Mouse (Mus musculus) midbrain, embryonic 14.5 days (tissue): ENCODE data around the gene Tmem53. TPM values are rescaled to one million over a fixed set of nuclear protein-coding genes. Genes with fewer than 3 reads are reported as not detected.

Source experiments
- ATAC-seq: fragments of 200-750 bp; cut with Nextera tagmentation; 2 replicates; pipeline ENCODE4 v1.8.0; 2017; ENCODE audit warnings: moderate number of reproducible peaks, moderate library complexity; ENCODE audit not compliant: low FRiP score, low TSS enrichment
- DNase-seq: peaks from one replicate; pipeline ENCODE4 v3.0.0-alpha.2; 2015
- H3K27ac ChIP-seq: fragments of 300-500 bp; sonication (generic); replicated peaks from 2 replicates; pipeline ENCODE4 v1.5.1; 2014; ENCODE audit warnings: mild to moderate bottlenecking, low read depth, low read length, moderate library complexity
- H3K27me3 ChIP-seq: fragments of 300-500 bp; sonication (generic); 2 replicates; pipeline ENCODE4 v1.6.1; 2014; ENCODE audit warnings: low read length, control low read depth, mixed read lengths; ENCODE audit not compliant: control insufficient read depth, insufficient read depth
- H3K36me3 ChIP-seq: fragments of 300-500 bp; sonication (generic); 2 replicates; pipeline ENCODE4 v1.6.1; 2014; ENCODE audit warnings: low read length, control low read depth; ENCODE audit not compliant: control insufficient read depth, insufficient read depth
- H3K4me1 ChIP-seq: fragments of 300-500 bp; sonication (generic); 2 replicates; pipeline ENCODE4 v1.6.1; 2014; ENCODE audit warnings: mild to moderate bottlenecking, antibody characterized with exemption, low read length, control low read depth; ENCODE audit not compliant: control insufficient read depth, insufficient read depth
- H3K4me2 ChIP-seq: fragments of 300-500 bp; sonication (generic); 2 replicates; pipeline ENCODE4 v1.6.1; 2014; ENCODE audit warnings: mild to moderate bottlenecking, low read length, moderate library complexity
- H3K4me3 ChIP-seq: fragments of 300-500 bp; sonication (generic); replicated peaks from 2 replicates; pipeline ENCODE4 v1.5.1; 2014; ENCODE audit warnings: low read depth, low read length
- H3K9ac ChIP-seq: fragments of 300-500 bp; sonication (generic); replicated peaks from 2 replicates; pipeline ENCODE4 v1.6.1; 2014; ENCODE audit warnings: mild to moderate bottlenecking, low read length, moderate library complexity
- H3K9me3 ChIP-seq: fragments of 300-500 bp; sonication (generic); 2 replicates; pipeline ENCODE4 v1.6.1; 2016; ENCODE audit warnings: low read length, control low read depth, mixed read lengths; ENCODE audit not compliant: control insufficient read depth
- WGBS: fragments of 180-500 bp; shearing (Covaris S2); extraction: QIAGEN DNeasy Blood & Tissue Kit; methylation state at CpG from one replicate; pipeline ENCODE4 v1.1.7; 2014; 5-methylcytosine and 5-hydroxymethylcytosine counted together
- polyA plus RNA-seq: library from polyadenylated mRNA; unstranded; fragments of >200 nt; fragmentation: Nextera tagmentation; extraction: Ambion mirVana; gene quantifications from 2 replicates; pipeline ENCODE4 v1.2.1, GENCODE M21; 2014

Tmem53 gene
- polyA plus RNA-seq, 1 experiment from 2014 or later, result 12.2 TPM

- H3K36me3 ChIP-seq, result peaks cover 51% of the 10 kb centered on the region
- H3K27me3 ChIP-seq, result peaks cover 23% of the 10 kb centered on the region; the same call in 1 of the 2 replicates
- H3K9ac ChIP-seq, result no peak overlapping the region
- DNase-seq (peak; percentile 78), ATAC-seq (peak; percentile 77)
- H3K4me2 ChIP-seq, result no peak overlapping the region
- H3K4me1 ChIP-seq, result peaks cover 10% of the 10 kb centered on the region
- H3K4me3 ChIP-seq, result no peak overlapping the region
- 2% methylated on average over 12 of the region's 12 CpGs for WGBS
- H3K9me3 ChIP-seq, result peaks cover 6% of the 10 kb centered on the region
- peak overlapping the region; percentile 72 for H3K27ac ChIP-seq
Observed at GRCm38 (mm10) chr4:117272459-117272858, 20.7 kb downstream of the Tmem53 start.

DNA sequence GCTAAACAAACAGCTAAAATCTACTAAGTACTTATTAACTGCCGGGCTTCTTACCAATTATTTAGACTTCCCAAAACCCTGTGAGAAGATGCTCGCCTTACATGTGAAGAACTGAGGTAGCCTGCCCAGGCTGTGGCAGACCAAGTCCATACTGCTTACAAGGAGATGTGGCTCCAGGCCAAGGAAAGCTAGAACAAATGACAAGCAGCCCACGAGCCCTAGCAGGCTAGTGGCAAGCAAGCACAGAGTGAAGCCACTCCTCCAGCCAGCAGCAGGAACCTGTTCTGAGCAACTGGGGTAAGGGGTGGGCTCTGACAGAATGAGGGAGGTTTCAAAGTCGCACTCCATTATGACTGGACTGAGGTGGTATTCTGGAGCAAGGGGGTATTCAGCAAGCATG, 23.0 kb downstream of the Tmem53 start:
- Histone ChIP-seq H3K27me3 (peaks cover 1% of the 10 kb centered on the region; the same call in 1 of the 2 replicates), H3K4me3 (no peak overlapping the region), H3K36me3 (peaks cover 73% of the 10 kb centered on the region), H3K27ac (no peak overlapping the region), H3K4me2 (no peak overlapping the region), H3K4me1 (peaks cover 17% of the 10 kb centered on the region), H3K9me3 (peaks cover 6% of the 10 kb centered on the region), H3K9ac (no peak overlapping the region)
- no peak for DNase-seq
- no peak for ATAC-seq
- WGBS, result 95% methylated on average over 4 of the region's 4 CpGs

DNA sequence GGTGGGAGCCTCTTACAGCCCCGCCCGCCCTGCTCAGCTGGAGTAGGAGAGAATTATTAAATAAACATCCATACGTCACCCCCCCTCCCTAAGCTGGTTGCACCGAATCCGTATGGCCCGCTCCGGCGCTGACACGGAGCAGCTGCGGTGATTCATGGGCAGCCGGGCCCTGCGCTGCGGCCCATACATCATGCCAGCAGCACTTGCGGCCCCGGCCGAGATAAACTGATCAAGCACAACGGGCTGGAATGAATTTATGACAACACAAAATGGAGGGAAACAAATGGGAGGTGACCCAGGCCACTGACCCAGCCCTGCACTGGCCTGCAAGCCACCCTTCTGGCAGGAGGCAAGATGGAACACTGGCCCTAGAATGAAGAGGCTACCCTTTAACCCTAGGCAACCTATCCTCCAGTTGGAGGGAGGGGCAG, 24.5 kb downstream of the Tmem53 start:
- 98% methylated on average over 17 of the region's 17 CpGs for WGBS
- Histone ChIP-seq H3K27ac (no peak overlapping the region), H3K9ac (no peak overlapping the region), H3K4me2 (no peak overlapping the region), H3K36me3 (peaks cover 87% of the 10 kb centered on the region), H3K27me3 (no peaks in the 10 kb centered on the region), H3K4me1 (peaks cover 17% of the 10 kb centered on the region), H3K9me3 (peaks cover 6% of the 10 kb centered on the region), H3K4me3 (no peak overlapping the region)
- DNase-seq (no peak), ATAC-seq (no peak)

DNA sequence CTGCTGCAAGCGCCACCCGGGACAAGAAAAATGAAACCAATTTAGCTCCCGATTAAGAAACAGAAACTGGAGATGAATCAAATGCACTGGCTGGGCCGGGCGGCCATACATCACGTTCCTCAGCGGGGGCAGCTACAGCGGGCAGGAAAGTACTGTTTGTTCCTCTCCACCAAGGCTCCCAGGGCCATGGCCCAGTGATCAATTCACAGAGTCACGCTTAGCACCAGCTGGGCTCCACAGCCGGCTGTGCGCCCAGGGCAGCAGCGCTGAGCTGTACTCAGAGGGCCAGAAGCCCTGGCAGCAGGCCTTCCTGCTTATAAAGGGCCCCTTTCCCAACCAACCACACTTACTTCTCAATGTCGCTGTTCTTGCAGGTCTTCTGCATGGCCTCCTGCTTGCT, 25.3 kb downstream of the Tmem53 start:
- Histone ChIP-seq H3K9ac (no peak overlapping the region), H3K27ac (no peak overlapping the region), H3K9me3 (peaks cover 6% of the 10 kb centered on the region), H3K4me3 (no peak overlapping the region), H3K36me3 (peaks cover 85% of the 10 kb centered on the region), H3K4me1 (peaks cover 17% of the 10 kb centered on the region), H3K4me2 (no peak overlapping the region), H3K27me3 (no peaks in the 10 kb centered on the region)
- 93% methylated on average over 13 of the region's 13 CpGs for WGBS
- DNase-seq (no peak), ATAC-seq (no peak)

- ATAC-seq, result no peak
- no peak for DNase-seq
- H3K4me3 ChIP-seq, result no peak overlapping the region
- H3K36me3 ChIP-seq, result peaks cover 80% of the 10 kb centered on the region
- H3K4me2 ChIP-seq, result no peak overlapping the region
- H3K4me1 ChIP-seq, result peaks cover 14% of the 10 kb centered on the region
- peaks cover 6% of the 10 kb centered on the region for H3K9me3 ChIP-seq
- WGBS, result 96% methylated on average over 7 of the region's 7 CpGs
- H3K27ac ChIP-seq, result no peak overlapping the region
- no peaks in the 10 kb centered on the region for H3K27me3 ChIP-seq
- no peak overlapping the region for H3K9ac ChIP-seq
Observed at GRCm38 (mm10) chr4:117277687-117278086, 25.9 kb downstream of the Tmem53 start.

- WGBS, result 52% methylated on average over 10 of the region's 10 CpGs
- Histone ChIP-seq H3K27me3 (no peaks in the 10 kb centered on the region), H3K9me3 (peaks cover 6% of the 10 kb centered on the region), H3K4me1 (peaks cover 19% of the 10 kb centered on the region), H3K4me3 (no peak overlapping the region), H3K36me3 (peaks cover 78% of the 10 kb centered on the region), H3K27ac (0 out of 2 replicates have a peak overlapping the region, but pooled peaks have one; percentile 5), H3K4me2 (no peak overlapping the region), H3K9ac (no peak overlapping the region)
- DNase-seq, result peak; percentile 57
- ATAC-seq, result no peak
Observed at GRCm38 (mm10) chr4:117278381-117279252, 26.9 kb downstream of the Tmem53 start.

DNA sequence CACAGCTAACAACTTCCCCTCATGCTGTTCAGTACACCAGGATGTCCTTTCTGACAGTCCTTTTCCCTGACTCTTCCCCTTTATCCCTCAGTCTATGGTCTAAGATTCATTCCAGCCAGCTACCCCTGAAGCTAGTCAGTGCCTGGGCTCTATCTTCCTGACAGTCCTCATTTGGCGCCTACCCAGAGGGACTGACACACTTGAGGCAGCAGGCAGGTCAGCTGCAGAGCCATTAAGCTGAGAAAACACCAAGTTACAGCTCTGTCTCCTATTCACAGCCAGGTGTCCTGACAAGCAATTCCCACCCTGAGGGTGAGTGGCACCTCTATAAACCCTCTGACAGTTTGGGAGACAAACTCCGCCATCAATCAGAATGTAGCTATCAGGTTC, 27.5 kb downstream of the Tmem53 start:
- H3K9ac ChIP-seq, result no peak overlapping the region
- H3K27me3 ChIP-seq, result no peaks in the 10 kb centered on the region
- no peak overlapping the region for H3K27ac ChIP-seq
- peaks cover 73% of the 10 kb centered on the region for H3K36me3 ChIP-seq
- no peak for ATAC-seq
- H3K4me1 ChIP-seq, result peaks cover 26% of the 10 kb centered on the region
- H3K9me3 ChIP-seq, result peaks cover 2% of the 10 kb centered on the region
- H3K4me3 ChIP-seq, result no peak overlapping the region
- no peak for DNase-seq
- H3K4me2 ChIP-seq, result no peak overlapping the region
- WGBS, result 91% methylated on average over 2 of the region's 2 CpGs

GRCm38 (mm10) chr4:117280397-117280930, 28.7 kb downstream of the Tmem53 start:
- no peak overlapping the region for H3K27ac ChIP-seq
- H3K27me3 ChIP-seq, result no peaks in the 10 kb centered on the region
- ATAC-seq (no peak), DNase-seq (no peak)
- no peak overlapping the region for H3K4me3 ChIP-seq
- no peak overlapping the region for H3K4me2 ChIP-seq
- no peaks in the 10 kb centered on the region for H3K9me3 ChIP-seq
- peaks cover 77% of the 10 kb centered on the region for H3K36me3 ChIP-seq
- WGBS, result 90% methylated on average over 8 of the region's 8 CpGs
- peaks cover 38% of the 10 kb centered on the region for H3K4me1 ChIP-seq
- H3K9ac ChIP-seq, result no peak overlapping the region
